Mouse (Mus musculus): ENCODE measurements around the gene Pdha2. TPM values are rescaled to one million over a fixed set of nuclear protein-coding genes. Genes with fewer than 3 reads are reported as not detected.
A peak's percentile ranks its signal among the peaks of the same experiment; 100 is the strongest.

Gene Pdha2
- polyA plus RNA-seq (2015; fragmentation: Nextera tagmentation; extraction: Ambion mirVana) = not detected in 2 replicates

- WGBS = 78% methylated on average over 5 of the region's 5 CpGs
- Histone ChIP-seq H3K27me3 (ENCODE audit: control insufficient read depth, insufficient read depth, low read depth, low read length) (no peaks in the 10 kb centered on the region), H3K4me1 (replicated peaks; ENCODE audit: control insufficient read depth, insufficient read depth, low read length) (no peaks in the 10 kb centered on the region), H3K36me3 (ENCODE audit: control insufficient read depth, insufficient read depth, low read length) (no peaks in the 10 kb centered on the region), H3K4me2 (ENCODE audit: low read depth, low read length) (no peak within 1 kb of the TSS), H3K4me3 (ENCODE audit: low read length) (no peak within 1 kb of the TSS), H3K27ac (ENCODE audit: low read length) (no peak within 1 kb of the TSS), H3K9me3 (ENCODE audit: control insufficient read depth, low read length) (peaks cover 4% of the 10 kb centered on the region; the same call in 1 of the 2 replicates), H3K9ac (ENCODE audit: low read length) (no peak within 1 kb of the TSS)
- ATAC-seq (ENCODE audit: low read depth) = no peak
Measured at GRCm38 (mm10) chr3:141212255-141212654, at the start of gene Pdha2. Gene Pdha2 (minus strand): TSS chr3:141212355.

GRCm38 (mm10) chr3:141260518-141260917 lies 48.4 kb upstream of the Pdha2 start:
- Histone ChIP-seq H3K9me3 (ENCODE audit: control insufficient read depth, low read length) (no peaks in the 10 kb centered on the region), H3K4me2 (ENCODE audit: low read depth, low read length) (no peak overlapping the region), H3K27ac (ENCODE audit: low read length) (no peak overlapping the region), H3K4me3 (ENCODE audit: low read length) (no peak overlapping the region), H3K36me3 (ENCODE audit: control insufficient read depth, insufficient read depth, low read length) (no peaks in the 10 kb centered on the region), H3K27me3 (ENCODE audit: control insufficient read depth, insufficient read depth, low read depth, low read length) (no peaks in the 10 kb centered on the region), H3K4me1 (replicated peaks; ENCODE audit: control insufficient read depth, insufficient read depth, low read length) (no peaks in the 10 kb centered on the region), H3K9ac (ENCODE audit: low read length) (no peak overlapping the region)
- WGBS = 76% methylated on average over 1 of the region's 1 CpGs
- ATAC-seq (ENCODE audit: low read depth) = no peak

GRCm38 (mm10) chr3:141251440-141251839 lies 39.3 kb upstream of the Pdha2 start:
- Histone ChIP-seq H3K4me2 (ENCODE audit: low read depth, low read length) (no peak overlapping the region), H3K36me3 (ENCODE audit: control insufficient read depth, insufficient read depth, low read length) (no peaks in the 10 kb centered on the region), H3K4me3 (ENCODE audit: low read length) (no peak overlapping the region), H3K4me1 (replicated peaks; ENCODE audit: control insufficient read depth, insufficient read depth, low read length) (no peaks in the 10 kb centered on the region), H3K9me3 (ENCODE audit: control insufficient read depth, low read length) (no peaks in the 10 kb centered on the region), H3K27me3 (ENCODE audit: control insufficient read depth, insufficient read depth, low read depth, low read length) (no peaks in the 10 kb centered on the region), H3K27ac (ENCODE audit: low read length) (no peak overlapping the region), H3K9ac (ENCODE audit: low read length) (no peak overlapping the region)
- no peak for ATAC-seq (ENCODE audit: low read depth)
- WGBS = 88% methylated on average over 1 of the region's 1 CpGs

GRCm38 (mm10) chr3:141244725-141245298 lies 32.7 kb upstream of the Pdha2 start:
- no peak overlapping the region for H3K4me3 ChIP-seq (ENCODE audit: low read length)
- H3K27ac ChIP-seq (ENCODE audit: low read length) = no peak overlapping the region
- ATAC-seq (ENCODE audit: low read depth) = no peak
- no peaks in the 10 kb centered on the region for H3K4me1 ChIP-seq (replicated peaks; ENCODE audit: control insufficient read depth, insufficient read depth, low read length)
- 68% methylated on average over 5 of the region's 5 CpGs for WGBS
- H3K9ac ChIP-seq (ENCODE audit: low read length) = no peak overlapping the region
- no peaks in the 10 kb centered on the region for H3K27me3 ChIP-seq (ENCODE audit: control insufficient read depth, insufficient read depth, low read depth, low read length)
- H3K4me2 ChIP-seq (ENCODE audit: low read depth, low read length) = no peak overlapping the region
- no peaks in the 10 kb centered on the region for H3K9me3 ChIP-seq (ENCODE audit: control insufficient read depth, low read length)
- no peaks in the 10 kb centered on the region for H3K36me3 ChIP-seq (ENCODE audit: control insufficient read depth, insufficient read depth, low read length)

- WGBS = 59% methylated on average over 2 of the region's 2 CpGs
- no peaks in the 10 kb centered on the region for H3K4me1 ChIP-seq (replicated peaks; ENCODE audit: control insufficient read depth, insufficient read depth, low read length)
- H3K4me3 ChIP-seq (ENCODE audit: low read length) = no peak overlapping the region
- no peak overlapping the region for H3K4me2 ChIP-seq (ENCODE audit: low read depth, low read length)
- H3K9ac ChIP-seq (ENCODE audit: low read length) = no peak overlapping the region
- H3K27me3 ChIP-seq (ENCODE audit: control insufficient read depth, insufficient read depth, low read depth, low read length) = no peaks in the 10 kb centered on the region
- no peaks in the 10 kb centered on the region for H3K36me3 ChIP-seq (ENCODE audit: control insufficient read depth, insufficient read depth, low read length)
- H3K9me3 ChIP-seq (ENCODE audit: control insufficient read depth, low read length) = no peaks in the 10 kb centered on the region
- no peak overlapping the region for H3K27ac ChIP-seq (ENCODE audit: low read length)
- no peak for ATAC-seq (ENCODE audit: low read depth)
Measured at GRCm38 (mm10) chr3:141238071-141238470, 25.9 kb upstream of the Pdha2 start.

- ATAC-seq (ENCODE audit: low read depth) = no peak
- H3K4me1 ChIP-seq (replicated peaks; ENCODE audit: control insufficient read depth, insufficient read depth, low read length) = no peaks in the 10 kb centered on the region
- H3K9me3 ChIP-seq (ENCODE audit: control insufficient read depth, low read length) = no peaks in the 10 kb centered on the region
- H3K4me3 ChIP-seq (ENCODE audit: low read length) = no peak overlapping the region
- H3K4me2 ChIP-seq (ENCODE audit: low read depth, low read length) = no peak overlapping the region
- 42% methylated on average over 2 of the region's 2 CpGs for WGBS
- H3K36me3 ChIP-seq (ENCODE audit: control insufficient read depth, insufficient read depth, low read length) = no peaks in the 10 kb centered on the region
- no peak overlapping the region for H3K27ac ChIP-seq (ENCODE audit: low read length)
- H3K27me3 ChIP-seq (ENCODE audit: control insufficient read depth, insufficient read depth, low read depth, low read length) = no peaks in the 10 kb centered on the region
- no peak overlapping the region for H3K9ac ChIP-seq (ENCODE audit: low read length)
Measured at GRCm38 (mm10) chr3:141229148-141229547, 17.0 kb upstream of the Pdha2 start.

GRCm38 (mm10) chr3:141222339-141222738 lies 10.2 kb upstream of the Pdha2 start:
- H3K36me3 ChIP-seq (ENCODE audit: control insufficient read depth, insufficient read depth, low read length) = no peaks in the 10 kb centered on the region
- H3K4me3 ChIP-seq (ENCODE audit: low read length) = no peak overlapping the region
- H3K4me2 ChIP-seq (ENCODE audit: low read depth, low read length) = no peak overlapping the region
- H3K9ac ChIP-seq (ENCODE audit: low read length) = no peak overlapping the region
- H3K27ac ChIP-seq (ENCODE audit: low read length) = no peak overlapping the region
- no peaks in the 10 kb centered on the region for H3K4me1 ChIP-seq (replicated peaks; ENCODE audit: control insufficient read depth, insufficient read depth, low read length)
- ATAC-seq (ENCODE audit: low read depth) = no peak
- no peaks in the 10 kb centered on the region for H3K27me3 ChIP-seq (ENCODE audit: control insufficient read depth, insufficient read depth, low read depth, low read length)
- WGBS = 63% methylated on average over 1 of the region's 1 CpGs
- H3K9me3 ChIP-seq (ENCODE audit: control insufficient read depth, low read length) = no peaks in the 10 kb centered on the region

GRCm38 (mm10) chr3:141218561-141218960 lies 6.4 kb upstream of the Pdha2 start:
- peak; percentile 45; the same call in 1 of the 2 replicates for ATAC-seq (ENCODE audit: low read depth)

GRCm38 (mm10) chr3:141216999-141217398 lies 4.8 kb upstream of the Pdha2 start:
- H3K9me3 ChIP-seq (ENCODE audit: control insufficient read depth, low read length) = no peaks in the 10 kb centered on the region
- H3K4me3 ChIP-seq (ENCODE audit: low read length) = no peak overlapping the region
- H3K4me1 ChIP-seq (replicated peaks; ENCODE audit: control insufficient read depth, insufficient read depth, low read length) = no peaks in the 10 kb centered on the region
- H3K36me3 ChIP-seq (ENCODE audit: control insufficient read depth, insufficient read depth, low read length) = no peaks in the 10 kb centered on the region
- H3K4me2 ChIP-seq (ENCODE audit: low read depth, low read length) = no peak overlapping the region
- H3K9ac ChIP-seq (ENCODE audit: low read length) = no peak overlapping the region
- no peak overlapping the region for H3K27ac ChIP-seq (ENCODE audit: low read length)
- no peaks in the 10 kb centered on the region for H3K27me3 ChIP-seq (ENCODE audit: control insufficient read depth, insufficient read depth, low read depth, low read length)
- no peak for ATAC-seq (ENCODE audit: low read depth)

More at GRCm38 (mm10) chr3:141218561-141218960, 6.4 kb upstream of the Pdha2 start:
- H3K9me3 ChIP-seq (ENCODE audit: control insufficient read depth, low read length) = no peaks in the 10 kb centered on the region
- no peak overlapping the region for H3K27ac ChIP-seq (ENCODE audit: low read length)
- no peak overlapping the region for H3K4me2 ChIP-seq (ENCODE audit: low read depth, low read length)
- no peaks in the 10 kb centered on the region for H3K4me1 ChIP-seq (replicated peaks; ENCODE audit: control insufficient read depth, insufficient read depth, low read length)
- 33% methylated on average over 2 of the region's 2 CpGs for WGBS
- H3K36me3 ChIP-seq (ENCODE audit: control insufficient read depth, insufficient read depth, low read length) = no peaks in the 10 kb centered on the region
- H3K27me3 ChIP-seq (ENCODE audit: control insufficient read depth, insufficient read depth, low read depth, low read length) = no peaks in the 10 kb centered on the region
- H3K9ac ChIP-seq (ENCODE audit: low read length) = no peak overlapping the region
- H3K4me3 ChIP-seq (ENCODE audit: low read length) = no peak overlapping the region

- H3K4me1 ChIP-seq (replicated peaks; ENCODE audit: control insufficient read depth, insufficient read depth, low read length) = no peaks in the 10 kb centered on the region
- WGBS = 72% methylated on average over 6 of the region's 6 CpGs
- no peak overlapping the region for H3K27ac ChIP-seq (ENCODE audit: low read length)
- ATAC-seq (ENCODE audit: low read depth) = no peak
- no peaks in the 10 kb centered on the region for H3K27me3 ChIP-seq (ENCODE audit: control insufficient read depth, insufficient read depth, low read depth, low read length)
- no peak overlapping the region for H3K4me2 ChIP-seq (ENCODE audit: low read depth, low read length)
- no peak overlapping the region for H3K4me3 ChIP-seq (ENCODE audit: low read length)
- H3K9me3 ChIP-seq (ENCODE audit: control insufficient read depth, low read length) = peaks cover 1% of the 10 kb centered on the region; the same call in 1 of the 2 replicates
- no peaks in the 10 kb centered on the region for H3K36me3 ChIP-seq (ENCODE audit: control insufficient read depth, insufficient read depth, low read length)
- no peak overlapping the region for H3K9ac ChIP-seq (ENCODE audit: low read length)
Measured at GRCm38 (mm10) chr3:141216237-141216636, 4.1 kb upstream of the Pdha2 start.

Data from lung, embryonic 16.5 days (tissue).